Mouse (Mus musculus) kidney, postnatal 0 days (tissue): ENCODE measurements around the gene Cfap97d2. TPM values are rescaled to one million over a fixed set of nuclear protein-coding genes. Genes with fewer than 3 reads are reported as not detected.

Source experiments
- ATAC-seq: fragments of 200-750 bp; cut with Nextera tagmentation; replicated peaks from 2 replicates; pipeline ENCODE4 v1.8.0; 2017; ENCODE audit warnings: low read depth, moderate number of reproducible peaks, moderate TSS enrichment, moderate library complexity; ENCODE audit not compliant: low FRiP score
- DNase-seq: peaks from one replicate; pipeline ENCODE4 v3.0.0-alpha.2; 2016; ENCODE audit warnings: low spot score
- H3K27ac ChIP-seq: fragments of 300-500 bp; sonication (generic); 2 replicates; pipeline ENCODE4 v1.5.1; 2014; ENCODE audit warnings: mild to moderate bottlenecking
- H3K27me3 ChIP-seq: fragments of 300-500 bp; sonication (generic); 2 replicates; pipeline ENCODE4 v1.6.1; 2014; ENCODE audit warnings: low read length, mixed read lengths; ENCODE audit not compliant: insufficient read depth
- H3K36me3 ChIP-seq: fragments of 300-500 bp; sonication (generic); 2 replicates; pipeline ENCODE4 v1.6.1; 2014; ENCODE audit warnings: low read length, mixed read lengths; ENCODE audit not compliant: insufficient read depth
- H3K4me1 ChIP-seq: fragments of 300-500 bp; sonication (generic); replicated peaks from 2 replicates; pipeline ENCODE4 v1.6.1; 2014; ENCODE audit warnings: antibody characterized with exemption, low read length, mixed read lengths; ENCODE audit not compliant: insufficient read depth
- H3K4me2 ChIP-seq: fragments of 300-500 bp; sonication (generic); 2 replicates; pipeline ENCODE4 v1.6.1; 2014; ENCODE audit warnings: mild to moderate bottlenecking, low read length, moderate library complexity, mixed read lengths
- H3K4me3 ChIP-seq: fragments of 300-500 bp; sonication (generic); replicated peaks from 2 replicates; pipeline ENCODE4 v1.5.1; 2014; ENCODE audit warnings: low read depth, low read length
- H3K9ac ChIP-seq: fragments of 300-500 bp; sonication (generic); 2 replicates; pipeline ENCODE4 v1.6.1; 2014; ENCODE audit warnings: low read depth, low read length
- H3K9me3 ChIP-seq: fragments of 300-500 bp; sonication (generic); replicated peaks from 2 replicates; pipeline ENCODE4 v1.6.1; 2016; ENCODE audit warnings: low read length, inconsistent platforms, mixed read lengths
- CTCF ChIP-seq: IDR thresholded peaks from 2 replicates; pipeline ENCODE4 v1.5.1; 2016; ENCODE audit warnings: antibody characterized with exemption, low read depth, mild to moderate bottlenecking, moderate library complexity
- WGBS: fragments of 180-500 bp; shearing (Covaris S2); extraction: QIAGEN DNeasy Blood & Tissue Kit; methylation state at CpG from one replicate; pipeline ENCODE4 v1.1.7; 2014; 5-methylcytosine and 5-hydroxymethylcytosine counted together
- polyA plus RNA-seq: library from polyadenylated mRNA; unstranded; fragments of >200 nt; fragmentation: Nextera tagmentation; extraction: Ambion mirVana; gene quantifications from 2 replicates; pipeline ENCODE4 v1.2.1, GENCODE M21; 2015

Gene Cfap97d2
- polyA plus RNA-seq, 1 experiment from 2014 or later: not detected

- DNase-seq (peak; percentile 92), ATAC-seq (peak; percentile 75; the same call in 1 of the 2 replicates)
- Histone ChIP-seq H3K9me3 (no peaks in the 10 kb centered on the region), H3K27me3 (no peaks in the 10 kb centered on the region), H3K27ac (peak overlapping the region; percentile 83), H3K4me1 (peaks cover 13% of the 10 kb centered on the region), H3K36me3 (no peaks in the 10 kb centered on the region), H3K4me2 (no peak overlapping the region), H3K4me3 (no peak overlapping the region), H3K9ac (0 out of 2 replicates have a peak overlapping the region, but pooled peaks have one; percentile 9)
- no peak for TF ChIP-seq CTCF
- WGBS: 48% methylated on average over 10 of the region's 10 CpGs
These were observed 37.3 kb upstream of the Cfap97d2 start for GRCm38 (mm10) chr8:13668367-13668766.

- ATAC-seq: no peak
- Histone ChIP-seq H3K27me3 (no peaks in the 10 kb centered on the region), H3K4me1 (peaks cover 13% of the 10 kb centered on the region), H3K9me3 (no peaks in the 10 kb centered on the region), H3K27ac (peak overlapping the region; percentile 48; the same call in 1 of the 2 replicates), H3K4me2 (no peak overlapping the region), H3K4me3 (no peak overlapping the region), H3K36me3 (no peaks in the 10 kb centered on the region), H3K9ac (no peak overlapping the region)
- no peak for TF ChIP-seq CTCF
- WGBS: 71% methylated on average over 17 of the region's 17 CpGs
- DNase-seq: no peak
These were observed 35.6 kb upstream of the Cfap97d2 start for GRCm38 (mm10) chr8:13670011-13670471.

- ATAC-seq (no peak), DNase-seq (no peak)
- H3K4me2 ChIP-seq: no peak overlapping the region
- peaks cover 22% of the 10 kb centered on the region for H3K4me1 ChIP-seq
- H3K9me3 ChIP-seq: no peaks in the 10 kb centered on the region
- H3K4me3 ChIP-seq: no peak overlapping the region
- no peaks in the 10 kb centered on the region for H3K36me3 ChIP-seq
- no peaks in the 10 kb centered on the region for H3K27me3 ChIP-seq
- TF ChIP-seq CTCF: no peak
- WGBS: 81% methylated on average over 10 of the region's 10 CpGs
- no peak overlapping the region for H3K9ac ChIP-seq
- H3K27ac ChIP-seq: no peak overlapping the region
These were observed 34.3 kb upstream of the Cfap97d2 start for GRCm38 (mm10) chr8:13671246-13672003.

GRCm38 (mm10) chr8:13673215-13673614 is 32.5 kb upstream of the Cfap97d2 start:
- H3K27me3 ChIP-seq: no peaks in the 10 kb centered on the region
- 81% methylated on average over 4 of the region's 4 CpGs for WGBS
- H3K4me3 ChIP-seq: no peak overlapping the region
- H3K36me3 ChIP-seq: no peaks in the 10 kb centered on the region
- H3K4me1 ChIP-seq: peaks cover 27% of the 10 kb centered on the region
- 0 out of 2 replicates have a peak overlapping the region, but pooled peaks have one; percentile 3 for H3K4me2 ChIP-seq
- no peak for DNase-seq
- peak overlapping the region; percentile 70; the same call in 1 of the 2 replicates for H3K27ac ChIP-seq
- no peaks in the 10 kb centered on the region for H3K9me3 ChIP-seq
- TF ChIP-seq CTCF: peak; percentile 12; the same call in 1 of the 2 replicates
- H3K9ac ChIP-seq: no peak overlapping the region
- ATAC-seq: no peak

- H3K36me3 ChIP-seq: no peaks in the 10 kb centered on the region
- DNase-seq (peak; percentile 51), ATAC-seq (no peak)
- TF ChIP-seq CTCF: peak; percentile 19; the same call in 1 of the 2 replicates
- no peak overlapping the region for H3K9ac ChIP-seq
- no peaks in the 10 kb centered on the region for H3K9me3 ChIP-seq
- H3K4me2 ChIP-seq: no peak overlapping the region
- WGBS: 63% methylated on average over 12 of the region's 12 CpGs
- no peak overlapping the region for H3K27ac ChIP-seq
- H3K4me3 ChIP-seq: no peak overlapping the region
- no peaks in the 10 kb centered on the region for H3K27me3 ChIP-seq
- H3K4me1 ChIP-seq: peaks cover 22% of the 10 kb centered on the region
These were observed 31.2 kb upstream of the Cfap97d2 start for GRCm38 (mm10) chr8:13674294-13675010.

GRCm38 (mm10) chr8:13675121-13675520 is 30.6 kb upstream of the Cfap97d2 start:
- Histone ChIP-seq H3K27me3 (no peaks in the 10 kb centered on the region), H3K4me2 (peak overlapping the region; percentile 77), H3K9ac (no peak overlapping the region), H3K4me3 (no peak overlapping the region), H3K27ac (no peak overlapping the region), H3K4me1 (peaks cover 20% of the 10 kb centered on the region), H3K9me3 (no peaks in the 10 kb centered on the region), H3K36me3 (no peaks in the 10 kb centered on the region)
- DNase-seq (no peak), ATAC-seq (no peak)
- TF ChIP-seq CTCF: no peak
- WGBS: 65% methylated on average over 4 of the region's 4 CpGs
